Mouse (Mus musculus): ENCODE measurements around the gene Ssr4.

GRCm38 (mm10) chrX:73815072-73815471 is 28.2 kb downstream of the Ssr4 start:
- TF ChIP-seq GATA1 (IDR thresholded peaks at IDR 0.05; ENCODE audit: borderline replicate concordance, low read length) (no peak), FLI1 (IDR thresholded peaks at IDR 0.05; ENCODE audit: low read length) (no peak)

Data from megakaryocyte, embryonic 14.5 days (primary cell).